Mouse (Mus musculus) intestine, embryonic 16.5 days (tissue): ENCODE measurements around the gene Olfr1426. TPM values are rescaled to one million over a fixed set of nuclear protein-coding genes. Genes with fewer than 3 reads are reported as not detected.
"Not testable (repeated sequence)": the region's sequence is repeated elsewhere in the genome, so short reads cannot be mapped to it uniquely, and the experiment has no call there.

Source experiments
- ATAC-seq: fragments of 200-750 bp; cut with Nextera tagmentation; 2 replicates; pipeline ENCODE4 v1.8.0; 2017; ENCODE audit warnings: moderate TSS enrichment, moderate library complexity
- H3K27ac ChIP-seq: fragments of 300-500 bp; sonication (generic); 2 replicates; pipeline ENCODE4 v1.5.1; 2014; ENCODE audit warnings: mild to moderate bottlenecking, low read length
- H3K27me3 ChIP-seq: fragments of 300-500 bp; sonication (generic); replicated peaks from 2 replicates; pipeline ENCODE4 v1.6.1; 2014; ENCODE audit warnings: low read length, control low read depth, mixed read lengths; ENCODE audit not compliant: control insufficient read depth, insufficient read depth
- H3K36me3 ChIP-seq: fragments of 300-500 bp; sonication (generic); 2 replicates; pipeline ENCODE4 v1.6.1; 2014; ENCODE audit warnings: low read length, control low read depth; ENCODE audit not compliant: control insufficient read depth, insufficient read depth
- H3K4me1 ChIP-seq: fragments of 300-500 bp; sonication (generic); 2 replicates; pipeline ENCODE4 v1.6.1; 2014; ENCODE audit warnings: low read length, control low read depth, mixed read lengths; ENCODE audit not compliant: control insufficient read depth, insufficient read depth
- H3K4me2 ChIP-seq: fragments of 300-500 bp; sonication (generic); 2 replicates; pipeline ENCODE4 v1.6.1; 2014; ENCODE audit warnings: low read depth, low read length, control low read depth
- H3K4me3 ChIP-seq: fragments of 300-500 bp; sonication (generic); 2 replicates; pipeline ENCODE4 v1.5.1; 2014; ENCODE audit warnings: mild to moderate bottlenecking, low read length
- H3K9ac ChIP-seq: fragments of 300-500 bp; sonication (generic); 2 replicates; pipeline ENCODE4 v1.6.1; 2014; ENCODE audit warnings: low read depth, low read length
- H3K9me3 ChIP-seq: fragments of 300-500 bp; sonication (generic); 2 replicates; pipeline ENCODE4 v1.6.1; 2016; ENCODE audit warnings: low read length, control low read depth; ENCODE audit not compliant: control insufficient read depth
- WGBS: fragments of 180-500 bp; shearing (Covaris S2); extraction: QIAGEN DNeasy Blood & Tissue Kit; methylation state at CpG from one replicate; pipeline ENCODE4 v1.1.7; 2014; 5-methylcytosine and 5-hydroxymethylcytosine counted together
- polyA plus RNA-seq: library from polyadenylated mRNA; unstranded; fragments of >200 nt; fragmentation: Nextera tagmentation; extraction: Ambion mirVana; gene quantifications from 2 replicates; pipeline ENCODE4 v1.2.1, GENCODE M21; 2015

Gene Olfr1426
- not detected in 2 replicates for polyA plus RNA-seq

- Histone ChIP-seq H3K27me3 (no peaks in the 10 kb centered on the region), H3K36me3 (no peaks in the 10 kb centered on the region), H3K9ac (no peak within 1 kb of the TSS), H3K4me2 (no peak within 1 kb of the TSS), H3K4me3 (no peak within 1 kb of the TSS), H3K27ac (no peak within 1 kb of the TSS), H3K4me1 (no peaks in the 10 kb centered on the region), H3K9me3 (no peaks in the 10 kb centered on the region)
- ATAC-seq = no peak
- WGBS = 85% methylated on average over 1 of the region's 1 CpGs
Observed at GRCm38 (mm10) chr19:12091913-12092312, at the start of gene Olfr1426. Olfr1426 (minus strand) TSS chr19:12092013.

DNA sequence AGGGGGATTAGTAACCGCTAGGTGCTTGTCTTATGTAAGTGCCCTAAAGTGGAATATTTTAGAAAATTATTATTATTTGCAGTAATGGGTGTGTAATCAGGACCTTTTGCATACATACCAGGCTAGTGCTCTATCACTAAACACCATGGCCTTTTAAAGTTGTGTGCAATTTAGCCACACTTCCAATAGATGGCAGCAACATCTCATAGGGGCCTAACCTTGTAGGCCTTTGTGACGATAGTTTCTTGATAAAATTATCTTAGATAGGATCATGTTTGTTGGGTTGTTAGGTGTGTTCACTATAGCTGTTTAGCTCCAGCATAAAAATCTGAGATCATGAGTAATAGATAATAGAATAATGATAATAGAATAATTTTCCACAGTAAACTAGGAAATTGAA is 42.5 kb upstream of the Olfr1426 start:
- no peaks in the 10 kb centered on the region for H3K36me3 ChIP-seq
- no peaks in the 10 kb centered on the region for H3K9me3 ChIP-seq
- ATAC-seq = no peak
- no peak overlapping the region for H3K4me3 ChIP-seq
- H3K9ac ChIP-seq = no peak overlapping the region
- H3K4me2 ChIP-seq = no peak overlapping the region
- H3K27me3 ChIP-seq = no peaks in the 10 kb centered on the region
- 30% methylated on average over 2 of the region's 2 CpGs for WGBS
- H3K27ac ChIP-seq = no peak overlapping the region
- no peaks in the 10 kb centered on the region for H3K4me1 ChIP-seq

- Histone ChIP-seq H3K4me1 (no peaks in the 10 kb centered on the region), H3K27me3 (no peaks in the 10 kb centered on the region), H3K4me2 (no peak within 1 kb of the TSS), H3K36me3 (no peaks in the 10 kb centered on the region), H3K27ac (no peak within 1 kb of the TSS), H3K9me3 (no peaks in the 10 kb centered on the region), H3K4me3 (no peak within 1 kb of the TSS), H3K9ac (no peak within 1 kb of the TSS)
- 77% methylated on average over 3 of the region's 3 CpGs for whole genome bisulfite sequencing
- ATAC-seq = no peak
Observed at GRCm38 (mm10) chr19:12123103-12123502, 31.3 kb upstream of the Olfr1426 start, which contains the start of gene Olfr76. Olfr76 (minus strand) TSS chr19:12123203.

- no peak overlapping the region for H3K4me3 ChIP-seq
- H3K36me3 ChIP-seq = no peaks in the 10 kb centered on the region
- H3K27me3 ChIP-seq = no peaks in the 10 kb centered on the region
- 91% methylated on average over 3 of the region's 3 CpGs for WGBS
- ATAC-seq = no peak
- H3K4me1 ChIP-seq = no peaks in the 10 kb centered on the region
- no peak overlapping the region for H3K27ac ChIP-seq
- no peak overlapping the region for H3K4me2 ChIP-seq
- no peak overlapping the region for H3K9ac ChIP-seq
- H3K9me3 ChIP-seq = no peaks in the 10 kb centered on the region
Observed at GRCm38 (mm10) chr19:12116464-12116863, 24.7 kb upstream of the Olfr1426 start.

GRCm38 (mm10) chr19:12115797-12116196 is 24.0 kb upstream of the Olfr1426 start, which contains the start of gene Olfr1428:
Olfr1428 (minus strand) TSS chr19:12115897.
- Histone ChIP-seq H3K27ac (no peak within 1 kb of the TSS), H3K27me3 (no peaks in the 10 kb centered on the region), H3K4me3 (no peak within 1 kb of the TSS), H3K36me3 (no peaks in the 10 kb centered on the region), H3K4me2 (no peak within 1 kb of the TSS), H3K4me1 (no peaks in the 10 kb centered on the region), H3K9ac (no peak within 1 kb of the TSS), H3K9me3 (no peaks in the 10 kb centered on the region)
- ATAC-seq = no peak
- WGBS = 74% methylated on average over 1 of the region's 1 CpGs

DNA sequence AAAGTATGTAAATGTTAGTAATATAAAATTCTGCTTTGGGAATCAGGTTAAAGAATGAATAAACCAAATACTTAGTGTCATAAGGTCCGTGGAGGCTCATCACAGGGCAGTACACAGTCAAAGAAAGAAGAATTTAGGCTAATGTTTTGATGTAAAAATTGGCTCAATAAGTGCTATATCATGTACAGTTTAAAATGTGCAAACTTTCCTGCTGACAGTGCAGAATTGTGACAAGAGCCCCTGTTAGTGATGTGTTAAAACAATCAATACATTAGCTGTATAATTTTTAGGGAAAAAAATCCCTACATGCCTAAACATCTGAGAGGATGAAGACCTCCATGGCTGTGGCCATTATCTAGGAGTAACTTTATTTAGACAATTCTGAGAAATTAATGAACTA is 22.0 kb upstream of the Olfr1426 start:
- no peak for ATAC-seq
- no peak overlapping the region for H3K4me3 ChIP-seq
- no peaks in the 10 kb centered on the region for H3K36me3 ChIP-seq
- no peak overlapping the region for H3K27ac ChIP-seq
- H3K4me2 ChIP-seq = no peak overlapping the region
- no peak overlapping the region for H3K9ac ChIP-seq
- H3K4me1 ChIP-seq = no peaks in the 10 kb centered on the region
- H3K9me3 ChIP-seq = no peaks in the 10 kb centered on the region
- H3K27me3 ChIP-seq = no peaks in the 10 kb centered on the region
- WGBS = 53% methylated on average over 1 of the region's 1 CpGs

DNA sequence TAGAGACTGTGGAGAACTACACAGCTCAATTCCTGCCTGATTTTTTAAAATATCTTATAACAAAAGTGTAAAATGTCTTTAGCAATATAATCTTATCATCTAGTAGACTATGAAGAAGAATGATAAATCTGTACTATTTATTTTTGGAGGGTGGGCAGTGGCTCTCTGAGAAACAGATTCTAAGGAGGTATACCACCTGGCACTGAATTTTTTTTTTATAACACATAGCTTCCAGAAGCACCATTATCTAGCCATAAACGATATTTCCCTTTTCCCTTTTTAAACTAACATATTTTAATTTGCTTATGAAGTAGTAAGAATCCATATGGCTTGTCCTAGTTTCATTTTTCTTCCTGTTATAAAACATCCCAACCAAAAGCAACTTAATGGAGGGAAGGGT is 12.7 kb upstream of the Olfr1426 start:
- Histone ChIP-seq H3K4me3 (no peak overlapping the region), H3K4me1 (no peaks in the 10 kb centered on the region), H3K9ac (no peak overlapping the region), H3K36me3 (no peaks in the 10 kb centered on the region), H3K27ac (no peak overlapping the region), H3K9me3 (no peaks in the 10 kb centered on the region), H3K27me3 (no peaks in the 10 kb centered on the region), H3K4me2 (no peak overlapping the region)
- WGBS = 58% methylated on average over 1 of the region's 1 CpGs
- no peak for ATAC-seq

DNA sequence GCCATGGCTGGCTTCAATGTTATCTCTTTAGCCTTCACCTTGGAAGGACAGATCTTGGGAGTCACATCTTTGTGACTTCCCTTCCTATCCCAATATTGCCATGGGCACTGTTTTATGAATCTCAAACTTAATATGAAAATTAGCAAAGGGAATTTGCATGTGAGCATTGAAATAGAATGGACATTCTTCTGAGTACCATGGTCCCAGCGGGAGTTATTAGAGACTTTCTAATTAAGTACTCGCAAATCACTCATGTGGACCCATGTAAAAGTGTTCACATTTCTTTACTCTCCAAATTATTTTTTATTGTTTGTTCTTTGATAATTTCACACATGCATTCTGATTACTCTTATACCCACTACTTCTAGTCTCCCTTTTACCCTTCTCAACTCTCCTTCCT is 11.4 kb upstream of the Olfr1426 start, which contains the start of gene Olfr1427:
Gene Olfr1427 (minus strand): TSS at position 101 of the 400 bp plus-strand sequence.
- H3K9ac ChIP-seq = no peak within 1 kb of the TSS
- H3K27me3 ChIP-seq = no peaks in the 10 kb centered on the region
- H3K9me3 ChIP-seq = no peaks in the 10 kb centered on the region
- H3K4me1 ChIP-seq = no peaks in the 10 kb centered on the region
- 88% methylated on average over 2 of the region's 2 CpGs for WGBS
- no peak within 1 kb of the TSS for H3K4me2 ChIP-seq
- H3K36me3 ChIP-seq = no peaks in the 10 kb centered on the region
- H3K4me3 ChIP-seq = no peak within 1 kb of the TSS
- ATAC-seq = no peak
- H3K27ac ChIP-seq = no peak within 1 kb of the TSS

DNA sequence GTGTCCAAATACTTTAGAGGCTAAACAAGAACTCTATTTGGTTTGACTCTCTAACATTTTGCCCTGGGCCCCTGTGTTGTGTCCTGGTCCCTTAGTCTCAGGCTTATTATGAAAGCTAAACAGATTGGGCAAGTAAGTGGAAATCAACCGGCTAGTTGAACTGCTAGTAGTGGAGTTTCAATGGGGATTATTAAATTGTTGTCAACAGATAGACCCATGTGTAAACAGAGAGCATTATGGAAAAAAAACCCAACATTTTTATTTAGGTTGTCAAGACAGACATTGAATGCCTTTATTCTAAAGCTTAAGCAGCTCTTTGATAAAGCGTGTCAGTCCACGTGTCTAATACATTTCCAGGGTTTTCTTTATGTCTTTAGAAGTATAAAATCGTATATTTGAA is 14.2 kb downstream of the Olfr1426 start, which contains the start of gene Olfr1425:
Gene Olfr1425 (minus strand): TSS at position 101 of the 400 bp plus-strand sequence.
- H3K9me3 ChIP-seq, H3K36me3 ChIP-seq, H3K4me2 ChIP-seq, ATAC-seq, H3K9ac ChIP-seq, H3K27me3 ChIP-seq, H3K4me1 ChIP-seq, H3K27ac ChIP-seq, H3K4me3 ChIP-seq: not testable (repeated sequence)
- 86% methylated on average over 4 of the region's 4 CpGs for WGBS

- not testable (repeated sequence) for H3K4me2 ChIP-seq, H3K27ac ChIP-seq, ATAC-seq, H3K9me3 ChIP-seq, H3K27me3 ChIP-seq, H3K9ac ChIP-seq, H3K4me1 ChIP-seq, H3K36me3 ChIP-seq, H3K4me3 ChIP-seq
- WGBS = 75% methylated on average over 1 of the region's 1 CpGs
Observed at GRCm38 (mm10) chr19:12069546-12069945, 22.3 kb downstream of the Olfr1426 start.
